Mouse (Mus musculus) cortical plate, adult 2 months (tissue): ENCODE measurements at regions not wholly inside any gene's neighbourhood (a gene's known extent, or its start where the extent isn't known, plus 50 kb on each side); places are given as distances from the start of the nearest gene placed in this dataset.

ENCODE experiments used
- H3K27ac ChIP-seq: fragments of 200-500 bp; 2 replicates; pipeline ENCODE4 v1.5.1; 2012; ENCODE audit warnings: low read length, control low read depth, inconsistent platforms; ENCODE audit not compliant: insufficient read depth
- H3K4me1 ChIP-seq: fragments of 200-500 bp; 2 replicates; pipeline ENCODE4 v1.6.1; 2011; ENCODE audit warnings: low read length; ENCODE audit not compliant: control insufficient read depth, insufficient read depth
- H3K4me3 ChIP-seq: fragments of 200-500 bp; 2 replicates; pipeline ENCODE4 v1.5.1; 2011; ENCODE audit warnings: mild to moderate bottlenecking, low read length, control low read depth; ENCODE audit not compliant: insufficient read depth
- CTCF ChIP-seq: fragments of 200-500 bp; IDR thresholded peaks from 2 replicates; pipeline ENCODE4 v1.5.1; 2011; ENCODE audit warnings: mild to moderate bottlenecking, control low read depth, low read length; ENCODE audit not compliant: insufficient read depth; ENCODE audit errors: extremely low read depth
- POLR2A ChIP-seq: fragments of 200-500 bp; IDR thresholded peaks from 2 replicates; pipeline ENCODE4 v1.6.1; 2011; ENCODE audit warnings: mild to moderate bottlenecking, low read length, control low read depth; ENCODE audit not compliant: insufficient read depth; ENCODE audit errors: extremely low read depth

DNA sequence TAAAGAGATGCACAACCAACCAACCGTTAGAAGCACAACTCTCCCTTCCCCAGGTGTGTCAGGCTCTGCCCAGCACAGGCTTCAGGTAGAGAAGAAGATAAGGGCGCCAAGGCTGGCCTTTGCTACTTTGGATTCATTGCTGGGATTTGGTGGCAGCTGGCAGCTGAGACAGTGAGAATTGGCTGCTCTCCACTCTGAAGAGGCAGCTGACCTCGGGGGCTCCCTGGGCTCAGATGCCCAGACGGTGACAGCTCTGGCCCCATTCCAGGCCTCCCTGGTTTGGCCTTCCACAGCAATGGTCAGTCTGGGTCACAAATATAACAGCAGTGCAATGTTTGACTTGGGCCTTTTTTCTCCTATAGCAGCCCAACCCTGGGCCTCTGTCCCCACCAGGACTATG lies 411.9 kb downstream of the Bcor start:
- no peak for TF ChIP-seq POLR2A
- no peak for TF ChIP-seq CTCF
- H3K27ac ChIP-seq = no peak overlapping the region
- H3K4me3 ChIP-seq = no peak overlapping the region
- no peaks in the 10 kb centered on the region for H3K4me1 ChIP-seq

GRCm38 (mm10) chrX:11752513-11752912 lies 407.6 kb downstream of the Bcor start:
- no peak for TF ChIP-seq POLR2A
- no peak for TF ChIP-seq CTCF
- Histone ChIP-seq H3K27ac (no peak overlapping the region), H3K4me3 (no peak overlapping the region), H3K4me1 (no peaks in the 10 kb centered on the region)

GRCm38 (mm10) chrX:11752973-11753590 lies 407.1 kb downstream of the Bcor start:
- Histone ChIP-seq H3K4me1 (no peaks in the 10 kb centered on the region), H3K27ac (no peak overlapping the region; the same call in 1 of the 2 replicates), H3K4me3 (no peak overlapping the region)
- TF ChIP-seq POLR2A = no peak
- TF ChIP-seq CTCF = no peak

DNA sequence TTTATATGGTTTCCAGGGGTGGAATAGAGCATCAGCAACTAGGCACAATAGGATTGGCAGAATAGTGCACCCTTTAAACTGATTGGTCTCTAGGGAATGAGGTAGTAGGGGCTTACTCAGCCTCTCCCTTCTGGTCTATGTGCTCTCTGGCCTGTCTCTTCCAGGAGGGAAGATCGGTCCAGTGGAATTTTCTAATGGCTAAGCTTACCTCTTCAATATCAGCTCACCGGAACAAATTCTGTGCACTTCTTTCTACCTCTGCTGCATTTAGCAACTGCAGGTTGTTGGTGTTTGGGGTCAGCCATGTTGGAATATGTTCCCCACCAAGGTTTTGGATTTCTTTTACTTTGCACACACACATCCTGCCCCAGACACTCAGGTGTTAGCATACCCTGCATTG lies 405.1 kb downstream of the Bcor start:
- H3K4me3 ChIP-seq = no peak overlapping the region
- H3K4me1 ChIP-seq = no peaks in the 10 kb centered on the region
- no peak for TF ChIP-seq POLR2A
- no peak for TF ChIP-seq CTCF
- H3K27ac ChIP-seq = no peak overlapping the region

- TF ChIP-seq CTCF (no peak), POLR2A (no peak)
- H3K27ac ChIP-seq = no peak overlapping the region
- H3K4me3 ChIP-seq = no peak overlapping the region
- H3K4me1 ChIP-seq = no peaks in the 10 kb centered on the region
These were observed 396.6 kb downstream of the Bcor start for GRCm38 (mm10) chrX:11763351-11764082.

GRCm38 (mm10) chrX:11776236-11776899 lies 383.8 kb downstream of the Bcor start:
- H3K27ac ChIP-seq = no peak overlapping the region
- no peak for TF ChIP-seq CTCF
- TF ChIP-seq POLR2A = no peak
- H3K4me3 ChIP-seq = no peak overlapping the region
- H3K4me1 ChIP-seq = no peaks in the 10 kb centered on the region

DNA sequence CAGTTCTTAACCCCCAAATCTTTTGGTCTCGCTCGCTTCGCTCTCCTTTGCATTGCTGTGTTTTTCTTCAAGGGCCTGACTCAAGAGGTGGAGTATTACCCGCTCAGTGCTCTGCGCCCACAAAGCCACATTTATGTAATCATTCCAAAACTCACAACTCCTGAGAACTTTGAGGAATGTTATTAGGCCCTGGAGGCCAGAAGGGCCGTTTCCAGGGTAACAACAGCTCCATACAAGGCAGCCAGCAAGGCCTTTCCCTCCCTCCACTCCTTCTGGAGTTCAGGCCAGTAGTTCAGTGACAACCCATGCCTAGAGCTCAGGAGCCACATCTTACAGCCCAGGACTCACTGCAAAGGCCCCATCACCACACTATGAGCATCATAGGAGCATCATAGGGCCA lies 365.1 kb downstream of the Bcor start:
- Histone ChIP-seq H3K27ac (no peak overlapping the region), H3K4me1 (no peaks in the 10 kb centered on the region), H3K4me3 (no peak overlapping the region)
- TF ChIP-seq POLR2A (no peak), CTCF (no peak)

DNA sequence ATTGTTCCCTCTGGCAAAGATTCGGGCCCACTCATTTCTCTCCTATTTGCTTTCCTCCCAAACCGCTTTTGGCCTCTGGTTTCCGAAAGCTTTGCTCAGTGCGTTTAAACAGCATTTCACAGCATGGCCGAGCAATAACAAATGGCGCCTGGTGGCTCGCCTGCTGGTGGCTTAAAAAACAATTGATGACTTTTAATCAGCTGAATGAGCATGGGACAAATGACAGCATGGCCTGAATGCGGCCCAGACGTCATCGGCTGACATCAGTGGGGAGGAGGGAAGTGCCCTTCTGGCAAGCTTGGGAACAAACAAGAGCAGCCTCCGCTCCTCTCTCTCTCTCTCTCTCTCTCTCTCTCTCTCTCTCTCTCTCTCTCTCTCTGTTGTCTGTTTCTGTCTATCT lies 362.3 kb downstream of the Bcor start:
- H3K4me1 ChIP-seq = no peaks in the 10 kb centered on the region
- no peak overlapping the region for H3K27ac ChIP-seq
- TF ChIP-seq CTCF (no peak), POLR2A (no peak)
- H3K4me3 ChIP-seq = no peak overlapping the region

DNA sequence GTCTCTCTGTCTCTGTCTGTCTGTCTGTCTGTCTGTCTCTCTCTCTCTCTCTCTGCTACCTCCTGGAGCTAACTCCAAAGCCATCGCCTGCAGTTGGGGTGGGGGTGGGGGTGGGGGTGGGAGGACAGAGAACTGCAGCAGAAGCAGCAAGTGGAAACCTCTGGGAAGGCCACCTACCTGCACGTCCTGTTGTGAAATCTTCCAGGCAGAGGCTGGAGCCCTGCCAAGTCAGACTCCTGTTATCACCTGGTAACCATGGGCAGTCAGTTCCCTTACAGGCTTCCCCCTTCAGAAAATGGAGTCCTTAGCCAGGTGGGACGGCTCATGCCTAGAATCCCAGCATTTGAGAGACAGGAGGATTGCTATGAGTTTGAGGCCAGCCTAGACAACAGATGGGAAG lies 361.8 kb downstream of the Bcor start:
- Histone ChIP-seq H3K4me3 (no peak overlapping the region), H3K4me1 (no peaks in the 10 kb centered on the region), H3K27ac (no peak overlapping the region)
- TF ChIP-seq CTCF (no peak), POLR2A (no peak)

DNA sequence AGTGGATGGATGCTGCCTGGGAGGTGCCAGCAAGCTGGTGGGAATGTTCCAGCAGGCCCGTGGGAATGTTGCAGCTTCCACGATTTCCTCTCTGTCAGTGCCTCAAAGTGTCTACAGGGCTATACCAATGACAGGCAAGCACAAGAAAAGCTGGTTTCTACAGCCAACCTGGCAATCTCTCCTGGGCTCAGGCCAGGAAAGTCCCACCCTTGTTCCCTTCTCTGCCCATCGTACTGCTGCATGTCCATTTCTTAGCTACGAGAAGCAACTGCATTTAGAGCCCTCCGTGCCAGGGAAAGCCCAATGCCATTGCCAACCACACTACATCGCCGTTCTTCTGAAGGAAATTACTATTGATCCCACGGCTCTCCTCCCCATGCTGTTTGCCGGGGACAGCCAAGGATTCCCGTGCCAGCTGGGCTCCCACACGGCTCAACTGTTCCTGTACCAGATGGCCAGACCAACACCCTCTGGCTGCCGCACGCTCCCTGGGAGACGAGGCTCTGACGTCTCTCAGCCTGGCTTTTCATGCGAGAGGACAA lies 359.7 kb downstream of the Bcor start:
- H3K4me3 ChIP-seq = no peak overlapping the region
- H3K4me1 ChIP-seq = no peaks in the 10 kb centered on the region
- no peak for TF ChIP-seq CTCF
- H3K27ac ChIP-seq = no peak overlapping the region
